Mouse (Mus musculus): Measurements from ENCODE around the gene Hist1h4h.
"Not testable (repeated sequence)": the region's sequence is repeated elsewhere in the genome, so short reads cannot be mapped to it uniquely, and the experiment has no call there.

Hist1h4h gene

DNA sequence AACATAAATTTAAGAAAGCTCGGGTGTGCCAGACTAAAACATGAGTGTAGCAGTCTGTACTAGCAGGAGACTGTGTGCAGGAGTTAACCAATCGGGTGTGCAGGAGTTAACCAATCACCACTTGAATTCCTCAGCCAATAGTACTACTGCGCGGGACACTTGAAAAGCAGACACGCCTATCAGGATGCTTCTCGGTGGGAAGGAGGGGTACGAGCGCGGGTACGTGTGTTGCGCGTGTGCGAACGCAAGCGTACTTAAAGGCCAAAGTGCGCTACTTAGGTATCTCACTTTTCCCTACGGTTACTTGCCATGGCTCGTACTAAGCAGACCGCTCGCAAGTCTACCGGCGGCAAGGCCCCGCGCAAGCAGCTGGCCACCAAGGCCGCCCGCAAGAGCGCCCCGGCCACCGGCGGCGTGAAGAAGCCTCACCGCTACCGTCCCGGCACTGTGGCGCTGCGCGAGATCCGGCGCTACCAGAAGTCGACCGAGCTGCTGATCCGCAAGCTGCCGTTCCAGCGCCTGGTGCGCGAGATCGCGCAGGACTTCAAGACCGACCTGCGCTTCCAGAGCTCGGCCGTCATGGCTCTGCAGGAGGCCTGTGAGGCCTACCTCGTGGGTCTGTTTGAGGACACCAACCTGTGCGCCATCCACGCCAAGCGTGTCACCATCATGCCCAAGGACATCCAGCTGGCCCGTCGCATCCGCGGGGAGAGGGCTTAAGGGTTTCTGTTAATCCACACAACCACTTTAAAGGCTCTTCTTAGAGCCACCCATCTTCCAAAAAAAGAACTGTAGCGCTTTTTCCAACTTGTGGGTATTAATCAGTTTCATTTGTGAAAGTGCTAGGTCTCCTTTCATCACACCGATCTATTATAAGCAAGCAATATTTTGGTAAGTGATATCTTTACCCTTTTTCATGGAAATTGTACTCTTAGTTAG is 4.6 kb downstream of the Hist1h4h start, which contains the start of gene Hist1h3g:
Gene Hist1h3g (plus strand): TSS at position 286 of the 939 bp plus-strand sequence.
- peak; percentile 81 for DNase-seq

DNA sequence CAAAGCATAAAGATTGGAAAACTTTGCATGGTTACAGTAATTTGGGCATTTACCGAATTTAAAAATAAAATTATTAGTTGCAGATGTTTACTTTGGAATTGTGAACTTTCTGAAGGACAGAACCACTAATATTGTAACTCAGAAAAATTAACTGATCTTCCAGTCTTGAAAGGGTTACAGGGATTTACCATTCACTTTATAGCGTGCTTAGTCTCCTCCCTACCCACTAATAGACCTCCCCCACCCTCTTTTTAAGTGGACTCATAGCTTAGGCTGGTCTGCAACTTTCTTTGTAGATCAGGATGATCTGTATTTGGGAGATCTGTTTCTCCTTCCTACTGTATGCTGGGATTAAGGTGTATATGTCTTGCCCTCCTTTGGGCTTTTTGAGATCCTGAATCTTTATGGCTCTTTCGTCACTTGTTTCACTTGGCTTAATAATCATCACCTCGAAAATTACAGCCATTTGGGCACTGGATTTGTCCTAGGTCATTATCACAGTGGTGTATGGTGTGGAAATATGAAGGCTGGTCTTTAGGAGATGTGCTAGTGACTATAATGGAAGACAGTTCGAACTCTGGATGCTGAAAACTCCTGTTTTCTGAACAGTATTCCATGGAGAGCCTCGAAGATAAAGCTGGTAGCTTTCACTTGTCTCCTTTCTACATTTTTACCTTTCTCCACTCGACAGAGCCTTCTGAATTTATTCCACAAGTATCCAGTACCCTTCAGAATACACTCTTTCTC is 5.4 kb downstream of the Hist1h4h start:
- DNase-seq, result no peak

DNA sequence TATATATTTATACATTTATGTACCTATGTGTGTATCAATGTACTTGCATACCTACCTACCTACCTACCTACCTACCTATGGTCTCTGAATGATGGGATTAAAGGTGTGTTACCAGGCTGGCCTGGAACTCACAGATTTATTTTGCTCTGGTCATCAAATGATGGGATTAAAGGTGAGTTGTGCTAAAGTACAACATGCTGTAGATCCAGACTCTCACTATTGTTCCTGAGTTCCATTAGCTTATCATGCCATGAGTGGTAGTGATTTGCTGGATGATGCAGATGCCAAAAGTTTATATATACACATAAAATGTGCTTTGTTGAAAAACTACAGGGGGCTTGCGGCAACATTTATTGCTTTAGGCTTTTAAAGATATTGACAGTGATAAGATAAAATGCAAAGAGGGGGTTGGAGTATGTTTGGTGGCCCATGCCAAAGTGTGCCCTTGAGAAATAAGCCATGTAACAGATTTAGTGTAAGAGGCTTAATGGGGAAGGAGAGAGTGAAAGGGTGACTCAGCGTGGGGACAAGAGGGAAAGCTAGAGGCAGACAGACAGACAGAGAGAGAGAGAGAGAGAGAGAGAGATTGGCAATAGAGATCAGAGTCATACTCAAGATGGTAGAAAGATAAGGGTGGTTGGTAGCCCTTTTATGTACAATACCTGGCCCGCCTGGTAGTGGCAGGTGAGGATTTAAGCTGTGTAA is 6.3 kb downstream of the Hist1h4h start:
- no peak for DNase-seq

DNA sequence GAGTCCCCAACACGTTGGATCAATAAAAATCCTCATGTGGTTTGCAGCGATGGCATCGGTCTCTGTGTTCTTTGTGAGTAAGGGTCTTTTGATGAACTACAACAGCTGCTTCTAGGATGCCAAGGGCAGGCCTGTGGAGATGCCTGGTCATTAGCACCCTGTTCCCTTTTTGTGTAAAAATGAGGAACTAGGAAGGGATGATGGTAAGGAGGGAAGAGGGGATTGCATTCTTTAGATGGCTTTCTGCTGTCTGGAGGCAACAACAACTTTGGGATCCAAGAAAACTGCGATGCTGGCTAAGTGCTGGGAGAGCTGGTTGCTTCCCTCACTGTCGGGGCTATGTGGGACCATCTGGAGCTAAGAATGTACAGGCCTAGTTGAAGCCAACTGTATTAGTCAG is 7.4 kb downstream of the Hist1h4h start:
- no peak for DNase-seq

DNA sequence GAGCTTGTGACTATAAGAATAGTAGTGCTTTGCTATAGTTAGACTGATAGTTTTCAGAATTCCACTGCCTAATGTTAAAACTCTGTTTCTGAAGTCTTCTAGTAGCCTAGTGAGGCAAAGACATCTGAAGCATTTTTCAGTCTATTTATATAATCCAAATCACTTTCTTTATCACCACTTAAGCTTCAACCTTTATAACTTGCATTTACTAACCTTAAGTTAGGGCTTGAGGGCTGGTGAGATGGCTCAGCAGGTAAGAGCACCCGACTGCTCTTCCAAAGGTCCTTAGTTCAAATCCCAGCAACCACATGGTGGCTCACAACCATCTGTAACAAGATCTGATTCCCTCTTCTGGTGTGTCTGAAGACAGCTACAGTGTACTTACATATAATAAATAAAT is 9.0 kb downstream of the Hist1h4h start:
- DNase-seq, result not testable (repeated sequence)

DNA sequence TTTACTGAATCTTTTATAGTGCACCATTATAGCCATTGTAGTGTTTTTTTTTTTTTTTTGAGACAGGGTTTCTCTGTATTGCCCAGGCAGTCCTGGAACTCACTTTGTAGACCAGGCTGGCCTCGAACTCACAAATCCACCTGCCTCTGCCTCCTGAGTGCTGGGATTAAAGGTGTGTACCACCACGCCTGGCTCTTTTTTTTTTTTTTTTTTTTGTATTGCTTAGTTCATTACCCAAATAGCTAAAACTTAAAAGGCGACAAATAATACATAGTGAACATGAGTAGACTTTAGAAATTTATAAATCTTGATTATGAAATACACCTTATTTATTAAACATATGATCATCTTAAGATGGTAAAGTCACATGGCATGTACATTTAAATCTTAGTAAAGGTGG is 10.6 kb downstream of the Hist1h4h start:
- DNase-seq, result no peak

DNA sequence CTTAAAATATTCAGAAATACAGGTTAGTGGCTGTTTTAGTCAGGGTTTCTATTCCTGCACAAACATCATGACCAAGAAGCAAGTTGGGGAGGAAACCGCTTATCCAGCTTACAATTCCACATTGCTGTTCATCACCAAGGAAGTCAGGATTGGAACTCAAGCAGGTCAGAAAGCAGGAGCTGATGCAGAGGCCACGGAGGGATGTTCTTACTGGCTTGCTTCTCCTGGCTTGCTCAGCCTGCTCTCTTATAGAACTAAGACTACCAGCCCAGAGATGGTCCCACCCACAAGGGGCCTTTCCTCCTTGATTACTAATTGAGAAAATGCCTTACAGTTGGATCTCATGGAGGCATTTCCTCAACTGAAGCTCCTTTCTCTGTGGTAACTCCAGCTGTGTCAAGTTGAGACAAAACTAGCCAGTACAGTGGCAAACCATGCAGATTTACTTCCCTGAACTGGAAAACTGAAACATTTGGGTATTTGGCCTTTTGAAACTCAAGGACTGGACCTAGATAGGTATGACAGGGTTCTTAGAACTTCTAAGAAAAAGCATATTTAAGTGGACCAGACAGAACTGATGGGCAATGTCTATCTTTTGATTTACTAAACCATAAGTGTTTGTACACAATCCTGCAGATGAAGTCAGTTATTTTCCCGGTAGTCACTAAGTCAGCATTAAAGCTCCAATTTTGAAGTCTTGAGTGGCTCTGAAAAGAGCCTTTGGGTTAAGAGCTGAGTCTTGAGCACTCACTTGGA is 11.6 kb downstream of the Hist1h4h start:
- not testable (repeated sequence) for DNase-seq

DNA sequence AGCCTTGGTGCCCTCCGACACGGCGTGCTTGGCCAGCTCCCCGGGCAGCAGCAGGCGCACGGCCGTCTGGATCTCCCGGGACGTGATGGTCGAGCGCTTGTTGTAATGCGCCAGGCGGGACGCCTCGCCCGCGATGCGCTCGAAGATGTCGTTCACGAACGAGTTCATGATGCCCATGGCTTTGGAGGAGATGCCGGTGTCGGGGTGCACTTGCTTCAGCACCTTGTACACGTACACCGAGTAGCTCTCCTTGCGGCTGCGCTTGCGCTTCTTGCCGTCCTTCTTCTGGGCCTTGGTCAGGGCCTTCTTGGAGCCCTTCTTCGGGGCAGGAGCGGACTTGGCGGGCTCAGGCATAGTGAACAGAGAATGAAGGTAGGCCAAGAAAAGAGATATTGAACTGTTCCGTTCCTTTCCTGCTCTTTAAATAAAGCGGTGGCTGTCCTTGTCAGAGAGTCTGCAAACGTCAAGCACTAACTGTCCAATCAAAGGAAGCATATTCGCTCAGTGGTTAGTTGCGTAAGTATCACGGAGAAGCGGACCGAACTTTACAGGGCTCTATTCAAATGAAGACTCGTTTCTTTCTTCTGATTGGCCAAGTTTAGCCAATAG is 12.3 kb downstream of the Hist1h4h start, which contains the start of gene Hist1h2bh:
Gene Hist1h2bh (minus strand): TSS at position 394 of the 609 bp plus-strand sequence.
- peak; percentile 60 to 87 for DNase-seq

DNA sequence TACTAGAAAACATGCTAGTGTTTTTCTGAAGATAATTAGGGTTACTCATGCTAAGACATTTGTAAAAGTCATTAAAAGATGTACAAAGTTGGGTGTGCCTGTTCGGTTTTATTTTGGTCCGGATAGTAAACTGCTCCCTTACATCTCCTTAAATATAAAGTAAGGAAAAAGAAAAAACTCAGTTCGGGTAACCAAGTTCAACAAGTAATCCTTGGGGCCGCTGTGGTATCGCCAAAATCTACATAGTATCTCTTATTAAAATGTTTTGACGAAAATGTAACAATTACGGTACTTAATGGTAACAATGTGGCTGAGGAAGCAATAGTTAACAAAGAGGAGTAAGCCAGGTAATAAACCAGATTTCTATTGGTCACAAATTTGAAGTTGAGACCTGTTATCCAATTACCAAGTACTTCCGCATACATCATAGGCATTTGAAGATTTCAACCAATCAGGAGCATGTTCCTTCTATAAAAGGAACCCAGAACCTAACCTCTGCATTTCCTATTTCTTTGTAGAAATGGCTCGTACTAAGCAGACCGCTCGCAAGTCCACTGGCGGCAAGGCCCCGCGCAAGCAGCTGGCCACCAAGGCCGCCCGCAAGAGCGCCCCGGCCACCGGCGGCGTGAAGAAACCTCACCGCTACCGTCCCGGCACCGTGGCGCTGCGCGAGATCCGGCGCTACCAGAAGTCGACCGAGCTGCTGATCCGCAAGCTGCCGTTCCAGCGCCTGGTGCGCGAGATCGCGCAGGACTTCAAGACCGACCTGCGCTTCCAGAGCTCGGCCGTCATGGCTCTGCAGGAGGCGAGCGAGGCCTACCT is 13.3 kb downstream of the Hist1h4h start, which contains the start of gene Hist1h3f:
Gene Hist1h3f (plus strand): TSS at position 88 of the 822 bp plus-strand sequence.
- peak; percentile 47 to 89 for DNase-seq

DNA sequence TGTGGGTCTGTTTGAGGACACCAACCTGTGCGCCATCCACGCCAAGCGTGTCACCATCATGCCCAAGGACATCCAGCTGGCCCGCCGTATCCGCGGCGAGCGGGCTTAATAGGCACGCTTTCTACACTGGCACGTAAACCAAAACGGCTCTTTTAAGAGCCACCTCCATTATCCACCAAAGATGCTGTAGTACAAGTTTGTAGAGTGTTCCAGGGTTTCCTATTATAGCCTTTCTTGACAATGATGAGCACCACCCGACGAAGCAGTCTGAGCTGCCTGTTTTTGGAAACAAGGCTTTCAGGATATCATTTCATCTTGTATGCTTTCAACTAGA is 13.9 kb downstream of the Hist1h4h start:
- DNase-seq, result not testable (repeated sequence)

DNA sequence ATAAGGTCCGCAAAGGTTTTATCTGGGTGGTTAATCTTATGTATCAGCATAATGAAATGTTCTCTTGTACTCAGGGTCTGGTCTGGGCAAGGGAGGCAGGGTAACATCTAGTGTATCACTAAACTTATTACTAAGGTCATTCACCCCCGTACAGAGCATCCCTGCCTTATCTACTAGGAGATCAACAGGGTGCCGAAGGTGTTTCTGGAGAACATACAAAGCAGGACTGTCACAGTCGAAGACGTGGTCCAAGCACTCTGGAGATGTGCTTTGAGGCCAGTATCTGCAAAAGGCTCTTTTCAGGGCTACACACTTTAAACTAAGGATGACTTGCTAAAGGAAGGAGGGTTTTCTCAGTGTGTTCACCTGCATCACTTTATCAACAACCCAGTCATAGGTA is 15.8 kb downstream of the Hist1h4h start:
- no peak for DNase-seq

DNA sequence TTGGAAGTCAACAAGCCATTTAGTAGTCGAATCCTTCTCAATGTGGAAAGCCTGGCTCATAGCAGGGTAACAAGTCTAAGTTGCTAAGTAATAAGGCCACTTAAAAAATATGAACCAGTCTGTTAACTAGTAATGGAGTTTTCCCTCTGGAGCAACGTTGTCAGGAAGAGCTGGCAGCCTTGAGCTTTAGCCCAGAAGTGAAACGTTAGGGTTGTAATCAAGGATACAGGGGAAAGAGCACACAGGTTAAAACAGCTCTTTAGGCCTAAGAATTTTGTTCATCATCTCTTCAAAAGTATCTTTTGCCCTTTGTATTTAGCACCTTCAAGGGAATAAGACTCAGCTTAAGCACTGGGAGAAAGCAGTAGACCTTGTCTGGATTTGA is 19.9 kb downstream of the Hist1h4h start:
- DNase-seq, result no peak

DNA sequence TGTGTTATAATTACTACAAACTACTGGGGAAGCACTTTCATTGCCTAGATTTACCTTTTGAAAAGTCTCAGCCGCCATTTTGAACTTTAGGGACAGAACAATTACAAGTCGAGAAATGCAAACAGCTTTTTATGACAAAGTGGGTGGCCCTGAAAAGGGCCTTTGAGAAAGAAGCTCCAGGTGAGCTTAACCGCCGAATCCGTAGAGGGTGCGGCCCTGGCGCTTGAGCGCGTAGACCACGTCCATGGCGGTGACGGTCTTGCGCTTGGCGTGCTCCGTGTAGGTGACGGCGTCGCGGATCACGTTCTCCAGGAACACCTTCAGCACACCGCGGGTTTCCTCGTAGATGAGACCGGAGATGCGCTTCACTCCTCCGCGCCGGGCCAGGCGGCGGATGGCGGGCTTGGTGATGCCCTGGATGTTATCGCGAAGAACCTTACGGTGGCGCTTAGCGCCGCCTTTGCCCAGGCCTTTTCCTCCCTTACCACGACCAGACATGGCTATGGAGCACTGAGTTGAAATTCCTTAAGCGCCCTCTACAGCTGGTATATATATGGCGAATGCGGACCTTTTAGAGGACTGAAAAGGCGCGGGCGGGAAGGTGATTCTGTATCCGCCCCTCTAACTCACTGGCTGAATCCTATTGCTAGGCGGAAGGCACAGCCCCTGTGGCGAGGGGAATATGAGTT is 20.4 kb downstream of the Hist1h4h start, which contains the start of gene Hist1h4f:
Gene Hist1h4f (minus strand): TSS at position 503 of the 689 bp plus-strand sequence.
- DNase-seq, result peak; percentile 73 to 82

DNA sequence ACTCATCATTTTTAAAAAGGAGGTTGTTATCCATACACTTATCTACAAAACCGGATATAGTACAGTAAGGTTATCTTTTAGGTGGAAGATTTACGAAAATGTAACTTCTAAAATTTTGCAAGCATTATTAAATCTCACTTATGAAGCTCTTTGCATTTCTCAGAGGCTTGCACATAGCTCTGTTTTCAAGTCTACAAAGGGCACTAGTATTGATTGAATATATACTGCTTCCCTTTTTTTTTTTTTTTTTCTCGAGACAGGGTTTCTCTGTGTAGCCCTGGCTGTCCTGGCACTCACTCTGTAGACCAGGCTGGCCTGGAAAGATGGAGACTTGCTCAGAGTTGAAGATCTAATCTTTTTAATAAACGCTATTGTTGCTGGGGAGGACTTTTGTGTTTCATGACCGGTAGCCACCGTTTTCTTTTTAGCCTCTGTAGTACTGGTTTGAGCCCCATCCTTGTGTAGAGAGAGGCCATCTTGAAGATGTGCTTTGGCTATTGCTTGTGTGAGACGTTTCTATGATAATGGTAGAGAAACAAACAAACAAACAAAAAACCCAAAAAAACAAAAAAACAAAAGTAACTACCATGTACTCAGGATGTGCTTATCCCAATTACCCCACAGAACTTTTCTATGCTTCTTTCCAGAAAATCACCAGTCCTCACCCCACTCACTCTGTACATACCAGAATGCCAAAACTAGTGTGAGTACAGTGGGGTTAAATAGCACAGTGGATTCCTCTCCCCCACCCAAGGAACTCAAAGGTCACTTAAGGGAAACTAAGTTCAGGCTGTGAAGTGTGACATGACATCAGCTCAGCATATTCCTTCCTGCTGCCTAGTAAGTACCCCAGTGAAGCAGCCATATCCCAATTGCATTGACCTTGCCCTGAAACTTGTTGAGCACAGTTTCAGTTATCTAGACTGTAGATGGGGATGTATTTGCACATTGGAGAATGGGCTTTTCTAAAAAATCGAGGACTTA is 21.4 kb downstream of the Hist1h4h start:
- no peak for DNase-seq

DNA sequence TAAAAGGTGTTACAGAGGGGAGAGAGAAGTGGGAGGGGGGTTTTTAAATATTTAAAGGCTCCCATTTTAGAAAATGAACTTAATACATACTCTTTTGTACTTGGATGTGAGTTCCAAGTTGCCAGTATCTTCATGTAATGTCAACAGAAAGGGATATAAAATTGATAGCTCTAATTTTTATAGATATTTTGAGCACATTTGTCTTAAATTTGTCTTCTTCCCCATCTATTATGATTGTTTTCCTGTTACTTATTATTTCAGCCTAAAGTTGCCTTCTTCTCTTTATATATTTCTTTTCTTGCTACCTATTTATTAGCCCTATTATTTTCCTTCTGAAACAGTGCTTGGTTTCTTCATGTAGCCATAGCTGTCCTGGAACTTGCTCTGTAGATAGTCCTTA is 22.1 kb downstream of the Hist1h4h start, which contains the start of gene Hist1h1d:
Gene Hist1h1d (plus strand): TSS at position 301 of the 400 bp plus-strand sequence.
- no peak for DNase-seq

DNA sequence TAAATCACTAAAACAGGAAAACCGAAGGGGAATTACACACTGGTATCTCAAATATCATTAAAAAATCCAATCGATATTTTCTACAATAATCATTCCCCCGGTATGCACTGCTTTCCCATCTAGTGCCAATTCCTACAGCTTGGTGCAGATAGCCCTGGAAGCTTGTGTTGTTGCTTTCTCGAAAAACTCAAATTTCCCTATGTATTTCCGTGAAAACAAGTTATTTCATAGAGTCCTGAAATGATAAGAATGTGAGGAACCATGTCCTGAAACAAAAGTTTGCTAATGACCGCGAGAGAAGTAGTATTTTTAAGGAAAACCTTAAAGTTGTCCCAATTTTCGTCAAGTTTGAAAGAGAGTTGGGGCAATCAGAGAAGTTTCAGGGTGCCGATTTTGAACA is 23.5 kb downstream of the Hist1h4h start:
- no peak for DNase-seq

DNA sequence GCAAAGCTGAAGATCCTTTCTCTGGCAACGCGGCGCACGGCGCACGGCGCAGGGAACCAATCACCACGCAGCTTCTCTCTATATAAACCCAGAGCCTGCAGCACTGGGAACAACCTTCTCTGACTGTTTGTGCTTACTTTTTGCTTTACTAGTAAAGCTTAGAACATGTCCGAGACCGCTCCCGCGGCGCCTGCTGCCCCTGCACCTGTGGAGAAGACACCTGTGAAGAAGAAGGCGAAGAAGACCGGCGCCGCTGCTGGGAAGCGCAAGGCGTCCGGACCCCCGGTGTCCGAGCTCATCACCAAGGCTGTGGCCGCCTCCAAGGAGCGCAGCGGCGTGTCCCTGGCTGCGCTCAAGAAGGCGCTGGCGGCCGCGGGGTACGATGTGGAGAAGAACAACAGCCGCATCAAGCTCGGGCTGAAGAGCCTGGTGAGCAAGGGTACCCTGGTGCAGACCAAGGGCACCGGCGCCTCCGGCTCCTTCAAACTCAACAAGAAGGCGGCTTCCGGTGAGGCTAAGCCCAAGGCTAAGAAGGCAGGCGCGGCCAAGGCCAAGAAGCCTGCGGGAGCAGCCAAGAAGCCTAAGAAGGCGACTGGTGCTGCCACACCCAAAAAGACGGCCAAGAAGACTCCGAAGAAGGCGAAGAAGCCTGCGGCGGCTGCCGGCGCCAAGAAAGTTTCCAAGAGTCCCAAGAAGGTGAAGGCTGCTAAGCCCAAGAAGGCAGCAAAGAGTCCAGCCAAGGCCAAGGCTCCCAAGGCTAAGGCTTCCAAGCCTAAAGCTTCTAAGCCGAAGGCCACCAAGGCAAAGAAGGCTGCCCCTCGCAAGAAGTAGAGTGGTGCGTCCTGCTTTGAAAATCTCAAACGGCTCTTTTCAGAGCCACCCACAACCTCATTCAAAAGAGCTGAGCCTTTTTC is 24.3 kb downstream of the Hist1h4h start:
- peak; percentile 53 to 54 for DNase-seq
